Mouse (Mus musculus) cerebellum, adult 9-10 months (tissue): Measurements from ENCODE around the gene Gm6217.
A peak's percentile ranks its signal among the peaks of the same experiment; 100 is the strongest.
"Not testable (repeated sequence)": the region's sequence is repeated elsewhere in the genome, so short reads cannot be mapped to it uniquely, and the experiment has no call there.

ENCODE experiments used
- DNase-seq: peaks from one replicate; pipeline ENCODE4 v3.0.0; 2022

Gm6217 gene

GRCm38 (mm10) chr1:82931326-82931725 lies at the start of gene Gm6217:
TSS of gene Gm6217 (minus strand) at chr1:82931399.
- DNase-seq: not testable (repeated sequence)

GRCm38 (mm10) chr1:82977840-82978239 lies 46.6 kb upstream of the Gm6217 start:
- DNase-seq: no peak

DNA sequence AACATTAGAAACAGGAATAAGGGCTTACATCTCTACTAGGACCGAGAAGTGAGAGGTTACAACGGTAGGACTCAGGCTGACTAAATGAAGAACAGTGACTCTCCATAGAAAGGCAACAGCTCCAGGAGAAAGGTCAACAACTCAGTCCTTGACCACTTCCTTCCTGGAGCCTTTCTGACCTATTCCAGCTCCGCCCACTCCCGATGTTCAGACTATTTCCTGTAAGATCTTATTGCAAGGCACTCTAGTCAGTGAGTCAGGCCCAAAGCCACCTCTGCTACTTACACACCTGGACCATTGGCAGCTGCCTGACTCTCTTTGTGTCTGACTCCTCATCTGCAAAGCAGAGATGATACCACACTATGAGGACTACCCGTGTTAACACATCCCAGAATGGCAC lies 44.6 kb upstream of the Gm6217 start:
- no peak for DNase-seq

DNA sequence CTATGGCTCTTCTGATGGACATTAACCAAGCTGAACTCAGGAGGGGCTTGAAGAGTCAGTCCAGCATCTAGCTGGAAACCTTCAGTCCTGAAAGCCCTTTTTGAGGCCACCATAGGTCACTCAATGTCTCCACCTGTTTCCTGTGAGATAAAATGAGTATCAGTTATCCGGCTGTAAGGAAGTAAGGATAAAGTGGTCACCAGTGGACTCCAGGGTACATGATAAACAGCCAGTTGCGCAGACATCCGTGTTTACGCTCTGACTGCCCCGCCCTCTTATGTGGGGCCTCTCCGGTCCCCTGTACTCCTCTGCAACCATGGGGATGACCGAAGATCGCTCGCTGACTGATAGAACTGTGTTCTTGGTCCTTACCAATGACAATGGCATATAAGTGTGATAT lies 43.1 kb upstream of the Gm6217 start:
- no peak for DNase-seq

DNA sequence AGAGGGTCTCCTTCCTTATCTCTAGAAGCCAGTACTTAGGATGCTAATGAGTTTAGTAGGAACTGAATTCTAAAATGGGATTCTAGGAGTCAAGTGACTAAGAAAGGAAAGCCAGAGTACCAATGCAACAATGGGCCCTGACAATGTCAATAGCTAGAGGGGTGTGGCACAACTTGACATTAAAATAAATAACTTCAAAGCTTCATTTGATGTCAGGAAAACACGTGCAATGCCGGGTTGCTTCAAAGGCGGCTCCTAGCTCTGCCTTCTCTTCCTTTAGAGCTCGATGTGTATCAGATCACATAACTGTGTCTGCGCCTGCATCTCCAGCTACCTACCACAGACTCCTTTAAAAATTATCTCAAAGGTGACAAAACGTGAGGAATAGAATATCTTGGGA lies 42.7 kb upstream of the Gm6217 start:
- DNase-seq: no peak

DNA sequence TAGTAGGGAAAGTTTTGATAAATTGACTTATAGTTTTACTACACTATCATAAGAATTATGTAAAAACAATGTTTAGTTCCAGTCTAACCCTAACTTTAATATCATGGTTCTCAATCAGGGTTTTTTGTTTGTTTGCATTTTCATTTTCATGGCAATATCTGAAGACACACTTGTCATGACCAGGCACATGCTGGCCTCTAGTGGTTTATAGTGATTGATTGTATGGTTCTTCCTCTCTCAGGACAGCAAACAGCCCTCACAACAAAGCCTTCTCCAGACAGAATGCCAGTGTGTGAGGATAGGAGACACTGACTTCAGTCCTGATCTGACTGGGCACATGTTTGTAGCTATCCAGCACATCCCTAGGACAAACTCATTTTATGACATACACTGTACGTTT lies 42.0 kb upstream of the Gm6217 start:
- DNase-seq: no peak

DNA sequence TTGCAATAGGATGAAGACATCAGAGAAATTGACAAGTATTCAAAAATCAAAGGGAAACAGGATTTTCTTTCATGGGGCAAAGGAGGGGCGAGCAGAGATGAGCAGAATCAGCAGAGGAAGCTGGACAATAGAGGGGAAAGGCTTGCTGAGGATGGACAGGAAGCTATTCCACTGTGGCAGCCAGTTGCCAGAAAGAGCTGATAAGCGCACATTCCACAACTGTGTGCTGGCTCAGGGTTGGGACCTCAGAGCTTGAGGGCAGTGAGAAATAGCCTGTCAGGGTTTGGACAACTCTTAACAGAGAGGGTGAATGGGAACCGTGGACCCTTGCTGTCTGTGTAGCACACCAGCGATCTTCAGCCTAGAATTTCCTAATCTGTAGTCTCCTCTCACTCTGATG lies 40.8 kb upstream of the Gm6217 start:
- DNase-seq: no peak

DNA sequence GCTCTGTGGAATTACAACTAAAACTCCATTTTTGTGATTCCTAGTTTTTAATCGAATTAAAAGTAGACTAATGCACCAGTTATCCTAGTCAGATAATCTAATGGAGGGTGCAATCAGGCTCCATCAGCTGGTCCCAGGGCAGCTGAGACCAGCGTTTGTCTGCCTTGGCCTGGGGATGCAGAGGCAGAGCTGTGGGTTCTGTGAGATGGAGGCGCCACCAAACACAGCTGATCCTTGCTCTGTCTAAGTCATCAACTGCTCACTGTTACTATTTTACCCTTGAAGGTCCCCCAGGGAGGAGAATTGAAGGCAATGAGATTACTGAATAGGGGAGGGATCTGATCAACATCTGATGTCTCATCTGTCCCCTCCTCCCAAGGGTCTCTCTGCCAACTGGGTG lies 35.2 kb upstream of the Gm6217 start:
- DNase-seq: no peak

GRCm38 (mm10) chr1:82959870-82960385 lies 28.7 kb upstream of the Gm6217 start, which contains the start of gene Gm47955:
TSS of gene Gm47955 (plus strand) at chr1:82960286.
- DNase-seq: no peak

DNA sequence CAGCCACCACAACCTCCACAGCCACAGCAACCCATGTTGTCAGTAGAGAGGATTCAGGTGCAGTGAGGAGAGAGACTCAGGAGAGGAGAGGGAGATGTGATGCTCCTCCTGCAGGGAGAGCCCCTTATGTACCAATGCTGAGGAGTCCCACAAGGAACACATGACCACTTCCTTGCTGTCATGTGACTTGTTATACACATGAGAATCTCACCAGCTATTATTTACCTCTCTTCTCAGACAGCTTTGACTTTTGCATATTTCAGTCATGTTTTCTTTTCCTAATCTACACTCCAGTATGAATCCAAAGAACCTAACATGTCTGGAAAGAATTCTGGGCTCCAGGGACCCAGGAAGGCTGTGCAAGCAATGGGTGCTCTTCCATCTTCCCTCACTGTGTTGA lies 24.7 kb upstream of the Gm6217 start, which contains the start of gene Gm7544:
Gm7544 (minus strand) TSS at position 101 of the 400 bp plus-strand sequence.
- DNase-seq: not testable (repeated sequence)

GRCm38 (mm10) chr1:82948601-82949000 lies 17.4 kb upstream of the Gm6217 start:
- DNase-seq: no peak

GRCm38 (mm10) chr1:82946029-82946428 lies 14.8 kb upstream of the Gm6217 start:
- not testable (repeated sequence) for DNase-seq

GRCm38 (mm10) chr1:82943295-82943694 lies 12.1 kb upstream of the Gm6217 start, which contains the start of gene A030003K21Rik:
TSS of gene A030003K21Rik (minus strand) at chr1:82943388.
- DNase-seq: not testable (repeated sequence)

- DNase-seq: not testable (repeated sequence)
Measured at GRCm38 (mm10) chr1:82942505-82942904, 11.3 kb upstream of the Gm6217 start.

DNA sequence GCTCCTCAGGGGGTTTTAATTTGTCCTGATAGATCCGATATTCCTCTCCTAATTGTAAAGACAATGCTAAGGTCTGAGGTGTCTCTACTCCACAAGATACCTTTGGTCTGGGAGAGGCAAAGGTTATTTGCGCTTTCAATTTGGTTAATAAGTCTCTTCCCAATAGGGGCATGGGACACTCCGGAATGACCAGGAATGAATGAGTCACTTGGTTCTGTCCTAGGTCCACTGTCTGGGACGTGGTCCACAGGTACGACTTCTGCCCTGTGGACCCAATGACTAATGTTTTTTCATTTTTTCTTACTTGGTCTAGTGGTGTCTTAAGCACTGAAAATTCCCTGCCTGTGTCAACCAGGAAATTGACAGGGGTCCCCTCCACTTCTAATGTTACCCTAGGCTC lies 7.5 kb upstream of the Gm6217 start:
- no peak for DNase-seq

- not testable (repeated sequence) for DNase-seq
Measured at GRCm38 (mm10) chr1:82930558-82930957, 641 bp downstream of the Gm6217 start.

DNA sequence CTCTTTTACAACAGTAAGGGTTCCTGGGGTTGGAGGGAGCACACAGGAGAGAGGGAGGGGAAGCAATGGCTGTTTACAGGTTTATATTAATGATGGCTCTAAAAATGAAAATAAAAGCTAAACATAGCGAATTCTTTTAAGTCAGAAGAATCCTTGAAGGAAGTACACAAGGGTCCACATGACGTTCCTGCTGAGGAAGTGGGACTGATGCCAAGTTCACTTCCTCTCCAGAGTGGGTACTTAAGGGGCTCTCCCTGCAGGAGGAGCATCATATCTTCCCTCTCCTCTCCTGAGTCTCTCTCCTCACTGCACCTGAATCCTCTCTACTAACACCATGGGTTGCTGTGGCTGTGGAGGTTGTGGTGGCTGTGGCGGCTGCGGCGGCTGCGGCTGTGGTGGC lies 6.5 kb downstream of the Gm6217 start, which contains the start of gene A030014E15Rik:
A030014E15Rik (plus strand) TSS at position 268 of the 400 bp plus-strand sequence.
- DNase-seq: no peak

DNA sequence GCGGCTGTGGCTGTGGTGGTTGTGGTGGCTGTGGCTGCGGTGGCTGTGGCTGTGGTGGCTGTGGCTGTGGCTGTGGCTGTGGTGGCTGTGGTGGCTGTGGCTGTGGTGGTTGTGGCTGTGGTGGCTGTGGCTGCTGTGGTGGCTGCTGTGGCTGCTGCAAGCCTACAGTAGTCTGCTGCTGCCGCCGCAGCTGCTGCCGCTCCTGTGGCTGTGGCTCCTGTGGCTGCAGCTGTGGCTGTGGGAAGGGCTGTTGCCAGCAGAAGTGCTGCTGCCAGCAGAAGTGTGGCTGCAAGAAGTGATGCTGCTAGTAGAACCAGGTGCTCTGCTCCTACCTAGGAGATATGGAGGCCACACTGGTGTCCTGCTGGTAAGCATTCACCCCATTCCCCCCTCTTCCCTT lies 17.8 kb downstream of the Gm6217 start:
- DNase-seq: not testable (repeated sequence)

GRCm38 (mm10) chr1:82913025-82913424 lies 18.2 kb downstream of the Gm6217 start, which contains the start of gene A030005L19Rik:
TSS of gene A030005L19Rik (plus strand) at chr1:82913325.
- no peak for DNase-seq

- DNase-seq: no peak
Measured at GRCm38 (mm10) chr1:82905886-82906285, 25.3 kb downstream of the Gm6217 start.

GRCm38 (mm10) chr1:82901201-82901600 lies 30.0 kb downstream of the Gm6217 start:
- no peak for DNase-seq

DNA sequence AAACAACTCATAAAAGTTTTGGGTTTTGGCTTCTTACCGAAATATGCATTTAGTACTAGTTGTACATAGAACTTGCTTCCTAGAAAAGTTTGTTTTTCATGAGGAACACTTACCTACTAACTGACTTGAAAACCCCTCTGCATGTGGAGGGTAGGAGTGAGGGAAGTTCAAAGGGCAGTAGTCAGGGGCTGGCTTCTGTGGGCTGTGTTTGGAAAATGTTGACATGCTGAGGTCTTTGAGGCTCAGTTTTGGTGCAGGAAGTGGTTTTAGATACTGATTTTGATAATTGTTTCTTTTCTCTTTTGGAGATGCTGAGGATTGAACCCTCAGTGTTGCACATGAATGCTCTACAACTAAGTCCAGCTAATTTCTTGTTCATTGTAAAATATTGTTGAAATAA lies 30.6 kb downstream of the Gm6217 start:
- DNase-seq: no peak

DNA sequence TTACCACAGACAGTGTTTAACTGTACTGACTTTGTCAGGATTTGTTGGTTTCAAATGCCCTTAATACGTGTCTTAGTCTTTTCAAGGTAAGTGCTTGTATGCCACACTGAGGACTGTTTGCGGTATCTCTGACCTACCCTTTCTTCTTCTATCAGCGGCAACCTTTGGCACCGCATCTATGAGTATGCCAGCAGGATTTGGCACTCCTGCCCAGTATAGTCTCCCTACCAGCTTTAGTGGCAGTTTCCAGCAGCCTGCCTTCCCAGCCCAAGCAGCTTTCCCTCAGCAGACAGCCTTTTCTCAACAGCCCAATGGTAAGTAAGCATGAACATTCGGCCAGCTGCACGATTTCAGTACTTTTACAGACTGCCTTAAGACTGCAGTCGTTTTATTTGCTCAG lies 37.9 kb downstream of the Gm6217 start:
- peak; percentile 13 for DNase-seq
